Mouse (Mus musculus) stomach, postnatal 0 days (tissue): Measurements from ENCODE around the gene Grhl3. TPM values are rescaled to one million over a fixed set of nuclear protein-coding genes. Genes with fewer than 3 reads are reported as not detected.

Source experiments
- ATAC-seq: fragments of 200-750 bp; cut with Nextera tagmentation; 2 replicates; pipeline ENCODE4 v1.8.0; 2017; ENCODE audit not compliant: low FRiP score, low TSS enrichment
- DNase-seq: peaks from one replicate; pipeline ENCODE4 v3.0.0-alpha.2; 2016; ENCODE audit warnings: low spot score
- H3K27ac ChIP-seq: fragments of 300-500 bp; sonication (generic); replicated peaks from 2 replicates; pipeline ENCODE4 v1.5.1; 2014; ENCODE audit warnings: mild to moderate bottlenecking, control low read depth
- H3K27me3 ChIP-seq: fragments of 300-500 bp; sonication (generic); 2 replicates; pipeline ENCODE4 v1.6.1; 2014; ENCODE audit warnings: low read length; ENCODE audit not compliant: control insufficient read depth, insufficient read depth
- H3K36me3 ChIP-seq: fragments of 300-500 bp; sonication (generic); 2 replicates; pipeline ENCODE4 v1.6.1; 2014; ENCODE audit warnings: low read length, mixed read lengths; ENCODE audit not compliant: control insufficient read depth, insufficient read depth
- H3K4me1 ChIP-seq: fragments of 300-500 bp; sonication (generic); replicated peaks from 2 replicates; pipeline ENCODE4 v1.6.1; 2014; ENCODE audit warnings: antibody characterized with exemption; ENCODE audit not compliant: control insufficient read depth, insufficient read depth
- H3K4me2 ChIP-seq: fragments of 300-500 bp; sonication (generic); replicated peaks from 2 replicates; pipeline ENCODE4 v1.6.1; 2014; ENCODE audit warnings: low read depth, mild to moderate bottlenecking, control low read depth, moderate library complexity
- H3K4me3 ChIP-seq: fragments of 300-500 bp; sonication (generic); 2 replicates; pipeline ENCODE4 v1.5.1; 2014; ENCODE audit warnings: low read depth, low read length, control low read depth
- H3K9ac ChIP-seq: fragments of 300-500 bp; sonication (generic); 2 replicates; pipeline ENCODE4 v1.6.1; 2014; ENCODE audit warnings: mild to moderate bottlenecking, low read length, control low read depth, mixed read lengths
- H3K9me3 ChIP-seq: fragments of 300-500 bp; sonication (generic); 2 replicates; pipeline ENCODE4 v1.6.1; 2016; ENCODE audit warnings: low read length; ENCODE audit not compliant: control insufficient read depth
- CTCF ChIP-seq: IDR thresholded peaks from 2 replicates; pipeline ENCODE4 v1.5.1; 2016; ENCODE audit warnings: antibody characterized with exemption, low read depth, mild to moderate bottlenecking, moderate library complexity
- EP300 ChIP-seq: optimal IDR thresholded peaks from 2 replicates; pipeline ENCODE3; 2016; ENCODE audit warnings: antibody characterized with exemption
- WGBS: fragments of 180-500 bp; shearing (Covaris S2); extraction: QIAGEN DNeasy Blood & Tissue Kit; methylation state at CpG from one replicate; pipeline ENCODE4 v1.1.7; 2014; 5-methylcytosine and 5-hydroxymethylcytosine counted together
- polyA plus RNA-seq: library from polyadenylated mRNA; unstranded; fragments of >200 nt; fragmentation: Nextera tagmentation; extraction: Ambion mirVana; gene quantifications from 2 replicates; pipeline ENCODE4 v1.2.1, GENCODE M21; 2015

Gene Grhl3
- polyA plus RNA-seq, 1 experiment from 2014 or later: 53.3 TPM

- Histone ChIP-seq H3K4me2 (no peak overlapping the region), H3K9me3 (no peaks in the 10 kb centered on the region), H3K27ac (no peak overlapping the region), H3K36me3 (no peaks in the 10 kb centered on the region), H3K4me1 (no peaks in the 10 kb centered on the region), H3K4me3 (no peak overlapping the region), H3K9ac (no peak overlapping the region), H3K27me3 (no peaks in the 10 kb centered on the region)
- 55% methylated on average over 6 of the region's 6 CpGs for WGBS
- no peak for ATAC-seq
- DNase-seq: no peak
- TF ChIP-seq CTCF: no peak
- TF ChIP-seq EP300: no peak
These were observed 6.3 kb upstream of the Grhl3 start for GRCm38 (mm10) chr4:135579695-135580094.

GRCm38 (mm10) chr4:135578490-135578889, 5.1 kb upstream of the Grhl3 start:
- H3K4me3 ChIP-seq: no peak overlapping the region
- H3K27ac ChIP-seq: no peak overlapping the region
- DNase-seq: no peak
- no peaks in the 10 kb centered on the region for H3K27me3 ChIP-seq
- H3K4me1 ChIP-seq: no peaks in the 10 kb centered on the region
- H3K9ac ChIP-seq: no peak overlapping the region
- H3K4me2 ChIP-seq: no peak overlapping the region
- ATAC-seq: no peak
- 87% methylated on average over 5 of the region's 5 CpGs for WGBS
- H3K36me3 ChIP-seq: no peaks in the 10 kb centered on the region
- no peaks in the 10 kb centered on the region for H3K9me3 ChIP-seq
- TF ChIP-seq CTCF (no peak), EP300 (no peak)

- TF ChIP-seq EP300 (no peak), CTCF (peak; percentile 57)
- Histone ChIP-seq H3K4me1 (no peaks in the 10 kb centered on the region), H3K36me3 (no peaks in the 10 kb centered on the region), H3K4me3 (no peak overlapping the region), H3K9ac (no peak overlapping the region), H3K9me3 (no peaks in the 10 kb centered on the region), H3K27ac (0 out of 2 replicates have a peak overlapping the region, but pooled peaks have one; percentile 3), H3K27me3 (no peaks in the 10 kb centered on the region), H3K4me2 (no peak overlapping the region)
- ATAC-seq (no peak), DNase-seq (no peak)
- WGBS: 50% methylated on average over 15 of the region's 15 CpGs
These were observed 2.1 kb upstream of the Grhl3 start for GRCm38 (mm10) chr4:135575365-135576140.

GRCm38 (mm10) chr4:135572276-135572675, 1.2 kb downstream of the Grhl3 start:
- Histone ChIP-seq H3K27me3 (no peaks in the 10 kb centered on the region), H3K9me3 (no peaks in the 10 kb centered on the region), H3K4me3 (peak overlapping the region; percentile 34), H3K4me2 (0 out of 2 replicates have a peak overlapping the region, but pooled peaks have one; percentile 21), H3K4me1 (no peaks in the 10 kb centered on the region; the same call in 1 of the 2 replicates), H3K36me3 (no peaks in the 10 kb centered on the region), H3K9ac (no peak overlapping the region; the same call in 1 of the 2 replicates), H3K27ac (peak overlapping the region; percentile 63)
- DNase-seq: no peak
- WGBS: 30% methylated on average over 8 of the region's 8 CpGs
- TF ChIP-seq EP300: no peak
- no peak for ATAC-seq

- Histone ChIP-seq H3K9ac (peak overlapping the region; percentile 54), H3K4me3 (peak overlapping the region; percentile 36), H3K36me3 (no peaks in the 10 kb centered on the region), H3K27ac (peak overlapping the region; percentile 76), H3K9me3 (no peaks in the 10 kb centered on the region), H3K27me3 (no peaks in the 10 kb centered on the region), H3K4me2 (peak overlapping the region; percentile 62), H3K4me1 (no peaks in the 10 kb centered on the region; the same call in 1 of the 2 replicates)
- ATAC-seq (no peak), DNase-seq (no peak)
- 42% methylated on average over 6 of the region's 6 CpGs for WGBS
- TF ChIP-seq EP300 (no peak), CTCF (no peak)
These were observed 2.3 kb downstream of the Grhl3 start for GRCm38 (mm10) chr4:135571037-135571550.
